Mouse (Mus musculus) cerebellum, adult 11 months (tissue): Measurements from ENCODE around the gene Golt1a.

ENCODE experiments used
- DNase-seq: peaks from one replicate; pipeline ENCODE4 v3.0.0; 2022

The Golt1a gene

DNA sequence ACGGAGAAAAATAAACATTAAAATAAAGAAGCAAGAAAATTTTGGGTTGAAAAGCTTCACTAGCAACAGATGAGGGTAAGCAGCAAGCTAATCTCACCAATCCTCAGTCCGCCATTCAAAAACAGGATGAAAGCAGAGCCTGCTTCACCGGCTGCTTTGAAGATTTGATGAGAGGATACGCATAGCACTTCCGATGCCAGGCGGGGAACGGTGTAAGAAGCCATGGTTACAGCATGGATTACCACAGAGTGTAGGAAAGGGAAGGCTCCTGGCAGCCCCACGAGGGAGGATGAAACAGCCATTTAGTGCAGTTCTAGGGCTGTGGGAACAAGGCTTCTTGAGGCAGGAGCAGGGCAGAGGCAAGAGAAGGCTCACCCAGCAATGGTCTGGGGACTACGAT is 42.2 kb downstream of the Golt1a start:
- no peak for DNase-seq

DNA sequence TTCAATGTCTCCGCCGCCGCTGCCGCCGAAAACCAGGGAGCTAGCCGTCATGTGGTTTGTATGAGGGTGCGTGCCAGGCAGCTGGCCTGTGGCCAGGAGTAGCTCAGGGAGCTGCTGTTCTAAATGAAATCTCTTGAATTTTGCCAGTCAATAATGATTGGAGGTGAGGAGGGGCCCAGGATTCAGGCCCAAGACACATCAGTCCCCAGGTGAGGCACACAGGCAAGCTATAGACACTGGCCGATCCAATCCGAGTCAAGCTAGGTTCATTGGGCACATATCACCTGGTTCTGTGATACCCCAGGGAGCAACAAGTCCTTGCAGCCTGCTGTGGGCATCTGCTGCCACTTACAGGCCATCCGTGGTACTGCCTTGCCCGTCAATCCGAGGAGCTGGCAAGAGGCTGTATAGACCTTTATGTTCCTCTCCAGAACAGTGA is 43.8 kb downstream of the Golt1a start:
- peak; percentile 70 for DNase-seq

DNA sequence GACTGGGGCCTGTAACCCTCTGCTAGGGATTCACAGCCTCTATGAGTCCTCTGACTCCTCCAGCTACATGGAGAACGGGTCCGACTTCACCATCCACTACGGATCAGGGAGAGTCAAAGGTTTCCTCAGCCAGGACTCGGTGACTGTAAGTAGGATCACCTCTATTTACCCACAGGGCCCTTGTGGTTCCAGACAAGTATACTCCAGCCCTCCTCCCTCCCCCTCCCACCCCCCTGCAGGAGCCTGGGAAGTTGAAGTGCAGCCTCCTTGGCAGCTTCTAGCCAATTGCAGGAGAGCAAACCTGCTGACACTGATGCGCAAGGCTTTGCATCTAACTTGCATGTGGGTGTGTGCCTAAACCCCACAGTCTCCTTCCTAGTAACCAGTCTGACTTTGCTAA is 45.9 kb downstream of the Golt1a start:
- DNase-seq, result no peak

DNA sequence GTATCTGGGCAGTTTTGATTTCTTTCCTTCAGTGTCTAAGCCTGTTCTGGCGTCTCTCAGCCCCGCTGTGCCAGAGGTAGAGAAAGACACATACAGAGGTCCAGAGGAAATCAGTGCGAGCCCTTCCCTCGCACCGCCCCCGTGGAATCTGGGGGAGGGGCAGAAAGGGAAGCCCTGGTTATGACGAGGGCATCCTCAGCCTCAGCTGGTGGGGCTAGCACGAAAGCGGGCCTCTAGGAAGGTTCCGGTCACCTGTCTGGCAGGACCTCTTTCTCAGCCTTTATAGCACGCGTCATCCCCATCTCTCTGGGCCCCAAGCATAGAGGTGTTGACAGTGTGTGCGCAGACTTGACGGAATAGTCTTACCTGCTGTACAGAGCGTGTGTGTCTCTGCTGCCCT is 46.3 kb downstream of the Golt1a start:
- DNase-seq, result no peak

DNA sequence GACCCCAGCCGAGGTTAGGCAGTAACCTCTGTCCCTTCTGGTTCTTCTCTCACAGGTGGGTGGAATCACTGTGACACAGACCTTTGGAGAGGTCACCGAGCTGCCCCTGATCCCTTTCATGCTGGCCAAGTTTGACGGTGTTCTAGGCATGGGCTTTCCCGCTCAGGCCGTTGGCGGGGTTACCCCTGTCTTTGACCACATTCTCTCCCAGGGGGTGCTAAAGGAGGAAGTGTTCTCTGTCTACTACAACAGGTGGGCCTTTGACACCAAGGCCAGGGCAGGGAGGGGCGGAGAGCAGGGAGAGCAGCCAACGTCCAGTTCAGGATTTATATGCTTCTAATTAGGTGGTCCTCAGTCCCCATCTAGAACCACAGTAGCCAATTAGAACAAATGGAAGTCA is 46.7 kb downstream of the Golt1a start:
- no peak for DNase-seq

DNA sequence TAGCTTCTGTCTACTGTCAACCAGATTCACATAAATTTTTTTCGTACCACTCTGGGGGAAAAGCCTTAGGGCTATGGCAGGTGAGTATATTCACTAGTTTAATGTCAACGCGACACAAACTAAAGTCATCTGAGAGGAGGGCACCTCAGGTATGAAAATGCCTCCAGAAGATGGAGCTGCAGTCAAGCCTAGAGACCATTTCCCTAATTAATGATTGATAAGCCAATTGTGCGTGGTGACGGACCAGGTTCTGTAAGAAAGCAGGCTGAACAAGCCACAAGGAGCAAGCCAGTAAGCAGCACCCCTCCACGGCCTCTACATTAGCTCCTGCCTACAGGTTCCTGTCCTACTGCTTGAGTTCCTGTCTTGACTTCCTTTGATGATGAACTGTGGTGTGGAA is 51.4 kb downstream of the Golt1a start:
- no peak for DNase-seq

DNA sequence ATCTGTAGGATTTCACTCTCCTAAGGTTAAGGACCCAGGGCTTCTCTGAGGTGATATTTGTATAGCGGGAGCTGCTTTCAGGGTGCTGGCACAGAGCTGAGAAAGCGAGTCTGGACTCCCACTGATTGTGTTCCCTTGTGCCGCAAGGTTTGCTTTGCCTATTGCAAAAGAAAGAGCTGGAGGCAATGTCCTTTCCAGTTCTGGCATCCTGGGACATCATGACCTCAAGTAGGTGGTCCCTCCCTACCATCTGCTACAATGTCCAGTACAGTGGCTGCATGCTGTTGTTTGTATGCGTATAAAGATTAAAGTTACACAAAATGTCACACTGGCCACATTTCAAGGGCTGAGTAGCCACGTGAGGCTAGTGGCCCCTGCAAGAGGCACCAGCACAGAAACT is 52.5 kb downstream of the Golt1a start:
- no peak for DNase-seq

DNA sequence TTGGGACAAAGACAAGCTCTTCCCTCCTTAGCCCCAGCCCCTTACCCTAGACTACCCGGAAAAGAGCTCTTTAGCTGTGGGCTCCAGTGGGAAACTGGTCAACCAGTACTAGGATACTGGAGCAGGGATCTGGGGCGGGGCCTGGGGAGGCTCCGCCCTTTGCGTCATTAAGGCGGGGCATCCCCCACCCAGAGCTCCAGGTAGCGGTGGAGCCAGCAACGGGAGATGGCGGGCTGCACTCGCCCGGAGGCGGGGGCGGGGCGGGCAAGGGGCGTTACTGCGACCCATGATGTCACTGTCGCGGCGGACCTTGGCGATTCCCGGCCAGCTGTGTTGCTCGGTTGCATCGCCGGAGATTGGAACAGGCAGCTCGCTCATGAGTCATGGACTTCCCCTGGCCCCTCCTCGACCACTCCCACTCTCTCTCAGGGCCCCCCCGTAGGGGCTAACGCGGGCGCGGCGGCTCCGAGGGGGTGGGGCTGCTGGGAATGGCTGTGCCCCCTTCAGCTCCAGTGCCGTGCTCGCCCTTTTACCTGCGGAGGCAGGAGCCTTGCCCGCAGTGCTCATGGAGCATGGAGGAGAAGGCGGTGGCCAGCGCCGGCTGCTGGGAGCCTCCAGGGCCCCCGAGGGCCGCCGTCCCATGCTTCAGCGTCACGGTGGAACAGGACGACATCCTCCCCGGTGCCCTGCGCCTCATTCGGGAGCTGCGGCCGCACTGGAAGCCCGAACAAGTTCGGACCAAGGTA is 53.8 kb downstream of the Golt1a start, which contains the start of gene Etnk2:
TSS of gene Etnk2 (plus strand) at position 297 of the 746 bp plus-strand sequence.
- DNase-seq, result peak; percentile 34

DNA sequence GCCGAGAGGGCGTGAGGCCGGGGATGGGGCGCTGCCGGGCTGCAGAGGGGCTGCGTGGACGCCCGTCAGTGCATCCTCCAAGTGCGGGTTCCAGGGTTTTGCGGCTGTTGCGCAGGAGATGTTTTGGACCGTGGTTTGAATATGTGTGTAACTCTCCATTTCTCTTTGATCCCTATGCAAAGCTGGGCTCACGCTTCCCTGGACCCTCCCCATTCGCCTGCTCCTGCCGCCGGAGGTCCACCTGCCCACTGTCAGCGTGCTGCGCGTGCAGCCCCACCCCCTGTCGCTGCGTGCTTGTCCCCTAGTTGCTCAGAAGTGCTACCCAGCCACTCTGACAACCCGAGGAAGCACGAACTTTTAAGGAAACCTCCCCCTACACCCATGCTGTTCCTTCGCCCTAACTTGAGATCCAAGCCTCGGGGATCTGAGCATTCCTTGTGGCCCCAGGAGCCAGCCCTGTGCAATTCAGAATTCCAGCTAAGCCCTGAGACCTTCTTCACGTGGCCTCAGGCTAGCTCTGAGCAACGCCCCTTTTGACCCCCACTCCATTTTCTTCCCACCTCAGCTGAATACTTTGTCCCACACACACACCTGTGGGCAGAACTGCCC is 54.5 kb downstream of the Golt1a start:
- no peak for DNase-seq

DNA sequence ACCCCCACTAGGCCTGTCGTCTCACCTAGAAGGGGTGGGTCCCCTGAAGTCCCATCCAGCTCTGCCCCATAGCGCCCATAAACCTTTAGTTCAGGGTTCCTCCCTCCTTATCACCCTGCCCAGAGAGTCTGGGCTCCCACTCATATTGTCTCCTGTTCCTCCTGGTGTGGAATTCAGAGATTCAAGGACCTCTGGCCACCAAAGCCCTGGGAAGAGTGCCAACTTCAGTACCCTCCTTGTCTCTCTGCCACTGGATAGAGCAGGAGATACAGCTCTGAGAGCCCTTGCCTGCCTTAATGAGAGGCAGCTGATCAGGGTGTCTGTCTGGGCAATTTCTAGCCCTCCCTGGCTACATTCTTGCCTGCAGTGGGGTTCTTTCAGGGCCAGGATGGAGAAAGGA is 55.3 kb downstream of the Golt1a start:
- DNase-seq, result no peak

DNA sequence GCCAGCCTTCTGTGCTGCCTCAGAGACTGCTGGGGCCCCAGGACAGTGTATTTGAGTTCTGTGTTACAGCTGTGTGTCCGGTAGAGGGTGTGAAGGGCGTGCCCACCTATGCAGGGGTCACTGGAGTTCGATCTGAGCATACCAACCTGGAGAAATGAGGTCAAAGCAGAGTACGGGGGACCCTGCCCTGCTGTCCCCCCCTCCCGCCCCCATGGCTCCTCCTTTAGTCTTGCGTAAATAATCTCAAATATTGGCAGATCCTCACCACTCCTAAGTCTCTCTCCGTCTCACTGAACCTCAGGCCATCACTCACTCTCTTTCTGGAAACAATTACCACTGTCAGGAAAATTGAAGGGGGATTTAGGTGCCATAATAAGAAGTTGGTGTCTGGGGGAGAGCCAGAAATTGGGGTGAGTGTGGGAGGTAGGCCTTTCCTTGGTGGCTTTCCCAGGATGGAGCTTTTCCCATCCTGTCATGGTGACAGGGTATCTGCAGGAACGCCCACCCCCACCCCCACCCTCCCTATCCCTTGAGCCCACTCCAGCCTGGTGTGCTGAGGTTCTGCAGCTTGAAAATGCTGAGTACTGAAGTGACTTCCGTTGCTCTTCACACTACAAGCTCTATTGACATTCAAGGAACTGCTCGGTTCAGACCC is 57.5 kb downstream of the Golt1a start:
- DNase-seq, result no peak

DNA sequence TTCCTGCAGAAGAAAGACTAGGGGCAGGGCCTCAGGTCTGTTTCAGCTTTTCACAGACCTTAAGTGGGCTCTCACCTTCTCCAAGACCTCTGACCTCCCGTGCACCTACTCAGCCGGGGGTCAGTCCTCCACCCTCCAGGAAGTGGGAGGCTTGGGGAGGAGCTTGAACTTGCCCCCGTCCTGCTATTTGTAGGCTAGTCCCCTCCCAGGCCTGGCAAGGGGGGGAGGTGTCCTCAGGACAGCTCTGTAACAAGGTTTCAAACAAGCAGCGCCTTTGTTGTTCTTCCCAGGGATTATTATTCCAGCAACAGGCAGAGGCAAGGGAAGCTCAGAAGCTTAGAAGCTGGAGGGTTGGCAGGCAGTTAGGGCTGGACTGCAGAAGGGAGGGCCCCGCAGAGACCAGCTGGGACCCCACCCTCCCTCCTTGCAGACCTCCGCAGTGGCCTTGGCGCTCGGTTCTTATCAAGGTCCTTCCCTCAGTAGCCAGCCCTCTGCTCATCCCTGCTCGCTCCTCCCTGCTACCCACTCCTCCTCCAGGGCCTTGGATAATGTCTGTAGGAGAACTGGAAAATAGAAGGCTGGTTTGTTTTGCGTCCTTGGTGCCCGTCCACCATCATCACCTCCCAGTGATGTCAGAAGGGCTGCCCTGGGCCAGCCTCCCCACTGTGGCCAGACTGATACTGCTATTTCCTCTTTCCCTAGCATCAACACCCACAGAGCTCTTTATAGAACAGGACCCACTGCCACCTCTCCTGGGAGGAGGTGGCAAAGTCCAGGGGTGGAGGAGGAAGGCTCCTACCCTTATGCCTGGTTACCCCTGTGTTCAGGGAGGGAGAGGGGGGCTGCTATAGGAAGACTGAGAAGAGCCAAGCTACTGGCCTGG is 58.2 kb downstream of the Golt1a start:
- no peak for DNase-seq

DNA sequence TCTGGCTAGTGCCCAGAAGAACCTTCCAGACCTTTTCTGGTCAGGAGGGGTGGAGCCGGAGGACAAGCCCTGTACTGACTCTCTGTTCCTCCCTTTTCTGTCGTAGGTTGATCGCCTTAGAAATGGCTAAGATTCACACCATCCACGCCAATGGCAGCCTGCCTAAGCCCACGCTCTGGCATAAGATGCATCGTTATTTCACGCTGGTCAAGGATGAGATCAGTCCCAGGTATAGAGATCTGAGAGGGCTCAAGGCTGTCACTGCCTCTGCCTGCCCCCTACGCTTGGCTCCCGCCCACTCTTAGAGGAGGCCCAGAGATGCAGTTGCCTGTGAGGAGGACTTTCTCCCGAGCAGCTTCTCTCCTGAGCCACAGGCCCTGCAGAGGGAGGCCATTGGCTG is 59.0 kb downstream of the Golt1a start:
- no peak for DNase-seq

DNA sequence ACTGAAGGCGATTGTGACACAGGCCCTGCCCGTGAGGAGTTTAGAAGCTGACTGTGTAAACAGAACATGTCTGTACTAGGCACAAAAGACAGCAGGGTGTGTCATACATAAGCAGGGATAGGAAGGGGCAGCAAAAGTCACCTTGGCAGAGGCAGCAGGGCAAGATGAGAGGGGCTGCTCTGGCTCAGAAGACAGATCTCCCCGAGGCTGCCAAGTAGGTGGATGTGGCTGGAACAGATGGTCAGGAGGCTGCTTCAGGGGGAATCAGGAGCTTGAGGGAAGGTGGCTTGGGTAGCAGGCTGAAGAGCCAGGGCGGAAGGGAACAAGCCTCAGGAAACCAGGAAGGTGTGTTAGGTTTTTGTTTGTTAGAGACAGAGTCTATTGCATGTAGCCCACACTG is 60.8 kb downstream of the Golt1a start:
- DNase-seq, result no peak

DNA sequence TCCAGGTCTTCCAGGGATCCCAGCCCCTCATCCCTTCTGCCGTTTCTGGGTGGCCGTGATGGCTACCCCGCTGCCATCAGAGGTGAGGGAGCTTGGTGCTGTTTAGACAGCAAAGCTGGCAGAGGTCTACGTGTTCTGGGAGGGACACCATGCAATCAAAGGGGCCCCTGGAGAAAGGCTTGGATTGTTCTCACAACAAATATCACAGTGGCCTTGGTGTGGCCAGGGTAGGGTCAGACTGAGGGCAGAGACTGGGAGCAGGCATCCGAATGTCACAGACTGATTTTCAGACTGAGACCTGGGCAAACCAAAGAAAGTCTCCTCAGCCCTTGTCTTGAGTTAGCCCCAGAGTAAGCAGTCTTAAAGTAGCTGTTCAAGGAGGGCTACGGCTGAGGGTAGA is 61.8 kb downstream of the Golt1a start:
- DNase-seq, result no peak

DNA sequence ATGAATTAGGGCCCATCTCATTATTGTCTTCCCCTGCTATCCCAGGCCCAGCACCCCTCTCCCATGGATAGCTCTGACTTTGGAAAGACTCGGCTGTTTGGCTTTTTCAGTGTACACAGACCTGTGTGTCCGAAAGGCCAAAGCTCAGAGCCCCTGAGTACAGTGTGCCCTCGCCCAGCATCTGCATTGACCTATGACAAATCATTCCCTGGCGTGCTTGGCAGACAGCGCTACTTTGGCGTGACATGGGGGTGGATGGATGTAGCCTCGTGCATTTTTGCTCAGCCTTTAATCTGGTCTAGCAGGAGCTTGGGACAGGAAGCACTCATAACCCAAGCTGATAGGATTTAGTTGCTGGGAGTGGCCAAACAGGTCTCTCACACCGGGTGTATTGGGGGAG is 62.5 kb downstream of the Golt1a start:
- no peak for DNase-seq
